Mouse (Mus musculus) lung, adult 2 months (tissue): ENCODE results near the gene Tmco5b. TPM values are rescaled to one million over a fixed set of nuclear protein-coding genes. Genes with fewer than 3 reads are reported as not detected.
A peak's percentile ranks its signal among the peaks of the same experiment; 100 is the strongest.

ENCODE experiments used
- DNase-seq: peaks from one replicate; pipeline ENCODE4 v3.0.0; 2022
- H3K4me1 ChIP-seq: fragments of 200-500 bp; 2 replicates; pipeline ENCODE4 v1.6.1; 2011; ENCODE audit warnings: low read length; ENCODE audit not compliant: control insufficient read depth, insufficient read depth
- H3K4me3 ChIP-seq: fragments of 200-500 bp; replicated peaks from 2 replicates; pipeline ENCODE3; 2011; ENCODE audit warnings: low read depth, mild to moderate bottlenecking, control low read depth, low read length; ENCODE audit errors: extremely low read depth
- CTCF ChIP-seq: fragments of 200-500 bp; IDR thresholded peaks from 2 replicates; pipeline ENCODE4 v1.5.1; 2011; ENCODE audit warnings: mild to moderate bottlenecking, low read length, control low read depth; ENCODE audit not compliant: insufficient read depth
- POLR2A ChIP-seq: fragments of 200-500 bp; IDR thresholded peaks from 2 replicates; pipeline ENCODE4 v1.6.1; 2011; ENCODE audit warnings: low read depth, mild to moderate bottlenecking, control low read depth, low read length, borderline replicate concordance; ENCODE audit errors: extremely low read depth
- WGBS: fragments of 180-500 bp; shearing (Covaris S2); methylation state at CpG from one replicate; pipeline ENCODE4 v1.1.7; 2018; 5-methylcytosine and 5-hydroxymethylcytosine counted together
- polyA plus RNA-seq: library from polyadenylated mRNA; depleted of rRNA; stranded (reverse); fragments of >200 nt; gene quantifications from 2 replicates; pipeline ENCODE4 v1.2.3, GENCODE M21; 2012; rRNA removed

The Tmco5b gene
- not detected in 2 replicates for polyA plus RNA-seq

DNA sequence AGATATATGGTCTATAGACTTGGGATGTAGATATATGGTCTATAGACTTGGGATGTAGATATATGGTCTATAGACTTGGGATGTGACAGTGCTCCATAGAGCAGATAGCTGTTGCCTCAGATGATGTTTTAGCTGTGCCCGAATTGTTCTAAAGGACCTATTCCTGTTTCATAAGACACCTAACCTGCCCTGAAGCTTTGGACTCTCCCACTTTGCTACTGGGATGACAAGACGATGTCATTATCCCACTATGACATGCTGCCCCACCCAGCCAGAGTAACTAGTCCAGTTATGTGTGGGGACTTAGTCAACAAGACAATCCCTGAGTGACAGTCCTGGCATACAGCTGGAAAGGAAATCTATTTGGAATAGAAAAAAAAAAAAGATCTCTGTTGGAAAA, at the start of gene Tmco5b:
Gene Tmco5b (plus strand): TSS at position 301 of the 400 bp plus-strand sequence.
- no peak for DNase-seq
- no peak for TF ChIP-seq POLR2A
- Histone ChIP-seq H3K4me1 (no peaks in the 10 kb centered on the region), H3K4me3 (no peak within 1 kb of the TSS)
- WGBS = 77% methylated on average over 2 of the region's 2 CpGs

DNA sequence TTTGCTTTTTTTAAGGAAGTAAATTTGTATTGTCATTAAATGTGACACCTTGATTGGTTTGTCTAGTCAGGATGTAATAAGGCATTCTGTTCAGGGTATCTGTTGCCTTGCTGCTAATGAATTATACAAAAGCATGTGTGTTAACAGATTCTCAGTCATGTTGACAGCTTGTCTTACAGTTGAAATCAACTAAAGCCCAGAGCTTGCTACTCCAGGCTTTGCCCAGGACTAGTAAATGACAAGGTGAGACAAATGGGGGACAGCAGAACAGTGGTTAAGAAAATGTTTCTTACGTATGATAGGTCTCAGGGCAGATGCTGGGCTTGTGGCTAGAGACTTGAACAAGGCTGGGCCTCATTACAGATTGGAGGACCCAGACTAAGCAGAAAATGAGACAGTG, 48.5 kb upstream of the Tmco5b start:
- no peak for TF ChIP-seq POLR2A
- no peak for TF ChIP-seq CTCF
- WGBS = 74% methylated on average over 1 of the region's 1 CpGs
- no peak for DNase-seq
- Histone ChIP-seq H3K4me1 (no peaks in the 10 kb centered on the region), H3K4me3 (no peak overlapping the region)

DNA sequence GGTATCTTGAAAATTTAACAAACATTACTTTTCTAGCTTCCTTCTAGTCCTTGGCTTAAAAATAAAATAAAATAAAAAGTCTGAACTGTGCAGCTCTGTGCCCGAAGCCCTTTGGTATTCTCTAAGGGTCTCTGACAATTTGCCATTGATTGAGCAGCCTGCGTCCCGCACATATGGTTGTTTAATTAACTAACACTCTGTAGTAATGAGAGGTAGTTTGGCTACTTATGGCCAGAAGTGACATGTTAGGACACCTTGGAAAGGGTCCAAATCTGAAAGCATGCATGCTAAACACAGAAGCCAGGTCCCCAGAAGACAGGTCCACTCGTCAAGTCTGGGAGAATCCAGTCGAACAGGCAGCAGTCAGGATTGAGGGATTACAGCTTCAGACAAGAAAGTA, 46.7 kb upstream of the Tmco5b start:
- Histone ChIP-seq H3K4me3 (no peak overlapping the region), H3K4me1 (no peaks in the 10 kb centered on the region)
- 54% methylated on average over 5 of the region's 5 CpGs for WGBS
- DNase-seq = no peak
- no peak for TF ChIP-seq CTCF
- no peak for TF ChIP-seq POLR2A

DNA sequence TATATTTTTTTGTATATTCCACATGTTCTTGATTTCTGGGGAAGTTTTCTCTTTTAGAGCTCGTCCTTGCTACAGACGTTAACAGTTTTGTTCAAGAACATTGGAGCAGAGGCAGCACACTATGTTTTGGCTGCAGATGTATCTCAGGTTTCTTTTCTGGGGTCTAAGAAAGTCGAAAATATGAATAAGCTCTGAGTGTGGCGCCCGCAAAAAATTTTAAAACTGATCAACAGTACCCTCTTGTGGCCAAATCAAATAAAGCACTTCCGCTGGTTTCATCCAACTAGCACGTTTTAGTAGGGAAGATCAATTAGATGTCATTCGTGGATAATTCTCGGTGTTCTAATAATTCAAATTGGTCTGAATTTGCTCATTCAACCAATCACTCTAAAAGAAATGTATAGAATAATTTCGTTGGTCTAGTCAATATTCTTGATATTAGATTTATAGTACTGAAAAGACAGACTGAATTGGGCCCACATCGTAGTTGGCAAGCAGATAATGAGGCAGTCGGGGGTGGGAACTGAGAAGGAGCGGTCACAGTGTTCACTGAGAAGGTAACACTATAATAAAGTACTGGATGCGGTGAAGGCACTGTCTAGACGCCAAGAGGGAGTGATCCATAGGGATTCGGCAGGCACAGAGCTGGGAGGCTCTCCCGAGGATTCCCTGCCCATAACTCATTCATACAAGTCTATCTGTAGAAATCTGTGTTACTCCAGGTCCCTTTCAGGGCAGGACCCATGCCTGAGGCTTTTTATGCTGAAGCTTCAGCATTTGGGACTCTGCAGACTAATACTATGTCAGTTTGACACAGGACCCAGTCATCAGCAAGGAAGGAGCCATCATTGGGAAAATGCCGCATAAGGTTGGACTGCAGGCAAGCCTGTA, 17.1 kb downstream of the Tmco5b start:
- no peaks in the 10 kb centered on the region for H3K4me1 ChIP-seq
- WGBS = 35% methylated on average over 18 of the region's 18 CpGs
- H3K4me3 ChIP-seq = no peak overlapping the region
- DNase-seq = no peak
- TF ChIP-seq POLR2A (no peak), CTCF (no peak)

DNA sequence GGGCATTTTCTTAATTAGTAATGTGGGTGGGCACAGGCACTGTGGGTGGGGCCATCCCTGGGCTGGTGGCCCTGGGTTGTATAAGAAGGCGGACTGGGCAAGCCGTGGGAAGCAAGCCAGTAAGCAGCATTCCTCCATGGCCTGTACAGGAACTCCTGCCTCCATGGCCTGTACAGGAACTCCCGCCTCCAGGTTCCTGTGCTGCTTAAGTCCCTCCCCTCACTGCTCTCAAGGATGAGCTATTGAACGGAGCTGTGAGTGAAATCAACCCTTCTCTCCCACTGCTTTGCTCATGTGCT, 17.7 kb downstream of the Tmco5b start:
- DNase-seq = no peak
- no peak for TF ChIP-seq POLR2A
- no peak for TF ChIP-seq CTCF
- no peaks in the 10 kb centered on the region for H3K4me1 ChIP-seq
- WGBS = 58% methylated on average over 4 of the region's 4 CpGs
- H3K4me3 ChIP-seq = no peak overlapping the region

DNA sequence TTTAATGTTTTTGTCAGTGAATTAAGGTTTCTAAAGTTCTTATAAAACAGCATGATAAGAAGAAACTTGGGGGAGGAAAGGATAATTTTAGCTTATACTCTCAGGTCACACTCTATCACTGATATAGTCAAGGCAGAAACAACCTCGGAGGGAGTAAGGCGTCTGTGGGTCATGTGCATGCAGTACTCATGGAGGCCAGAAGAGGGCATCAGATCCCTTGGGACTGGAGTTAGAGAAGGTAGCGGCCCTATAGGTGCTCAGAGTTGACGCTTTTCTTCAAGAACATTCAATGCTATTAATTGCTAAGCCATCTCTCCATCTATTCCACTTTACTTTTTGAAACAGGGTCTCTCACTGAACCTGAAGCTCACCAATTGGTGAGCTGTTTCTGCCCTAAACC, 19.8 kb downstream of the Tmco5b start:
- peak; percentile 52 for DNase-seq
- 10% methylated on average over 4 of the region's 4 CpGs for WGBS
- TF ChIP-seq CTCF = peak; percentile 77
- no peak for TF ChIP-seq POLR2A
- no peaks in the 10 kb centered on the region for H3K4me1 ChIP-seq
- H3K4me3 ChIP-seq = no peak overlapping the region

DNA sequence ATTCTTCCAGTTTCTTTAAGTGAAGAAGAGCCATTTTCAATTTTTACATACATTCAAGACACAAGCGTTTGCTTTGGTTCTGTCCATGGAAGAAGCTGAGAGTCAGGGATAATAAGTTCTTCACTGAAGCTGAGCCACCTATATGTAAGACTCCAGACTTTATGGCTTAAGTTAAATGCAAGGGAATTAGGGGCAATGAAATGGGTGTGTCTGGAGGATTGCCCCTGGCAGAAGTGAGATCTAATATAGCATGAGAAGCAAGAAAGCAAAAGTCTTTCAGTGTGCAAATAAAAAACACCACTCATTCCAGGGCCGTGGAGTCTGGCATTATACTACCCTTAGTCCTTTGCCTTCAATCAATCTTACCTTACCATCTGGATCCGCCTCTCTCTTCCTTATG, 25.7 kb downstream of the Tmco5b start:
- TF ChIP-seq CTCF = no peak
- no peak for DNase-seq

DNA sequence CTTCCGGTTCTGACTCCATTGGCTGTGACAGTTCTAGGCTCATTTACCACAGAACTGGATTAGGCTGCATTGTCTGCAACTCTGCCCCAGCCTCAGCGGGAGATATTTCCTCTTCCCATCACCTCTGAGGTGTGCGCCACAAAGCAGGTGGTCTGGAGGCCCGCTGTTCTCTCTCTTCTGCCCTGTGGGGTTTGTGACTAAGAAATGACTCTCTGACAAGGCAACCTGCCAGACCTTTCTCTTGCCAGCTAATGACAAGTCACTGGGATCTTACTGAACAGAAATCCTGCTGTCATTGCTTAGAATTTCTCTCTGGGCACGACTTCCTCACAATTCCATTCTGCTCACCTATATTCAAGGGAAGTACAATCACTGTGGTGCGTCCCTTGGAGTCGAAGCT, 37.5 kb downstream of the Tmco5b start:
- no peak for DNase-seq
- H3K4me1 ChIP-seq = 0 out of 2 replicates have a peak, but pooled peaks cover 2% of the 10 kb centered on the region
- H3K4me3 ChIP-seq = no peak overlapping the region
- WGBS = 38% methylated on average over 7 of the region's 7 CpGs
- TF ChIP-seq POLR2A (no peak), CTCF (no peak)

More for the DNA sequence above, 25.7 kb downstream of the Tmco5b start:
- WGBS = 68% methylated on average over 3 of the region's 3 CpGs
- H3K4me3 ChIP-seq = no peak overlapping the region
- H3K4me1 ChIP-seq = no peaks in the 10 kb centered on the region

DNA sequence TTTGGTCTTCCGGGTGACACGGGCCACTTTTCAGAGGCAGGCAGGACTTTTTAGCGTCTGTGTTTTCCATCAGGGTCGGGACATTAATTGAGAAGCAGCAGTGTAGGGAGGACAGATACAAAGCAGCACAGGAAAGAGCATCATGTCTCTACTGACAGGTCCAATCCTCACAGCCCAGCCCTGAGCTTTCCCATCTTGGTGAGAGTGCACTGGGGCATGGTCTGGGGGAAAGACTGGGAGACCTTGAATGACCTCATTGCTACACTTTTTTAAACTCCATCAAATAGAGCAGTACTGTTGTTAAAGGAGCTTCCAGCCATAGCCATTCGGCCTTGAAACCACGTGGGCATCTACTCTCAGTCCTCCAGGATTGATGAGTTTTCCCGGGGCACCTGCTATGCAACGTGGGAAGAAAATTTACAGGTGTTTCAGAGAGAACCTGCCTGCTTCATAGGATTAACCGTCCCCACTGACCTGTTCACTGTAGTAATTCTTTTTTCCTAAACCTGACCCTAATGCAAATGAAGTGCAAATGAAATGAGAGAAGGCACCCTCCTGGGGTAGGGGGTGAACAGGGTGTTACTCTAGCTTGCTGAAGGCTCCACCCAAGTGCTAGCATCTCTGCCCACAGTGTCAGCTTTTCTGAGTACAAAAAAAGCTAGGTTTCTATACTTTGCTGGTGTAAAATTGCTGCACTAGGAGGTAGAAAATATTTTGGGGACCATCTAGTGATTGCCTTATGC, 48.4 kb downstream of the Tmco5b start:
- Histone ChIP-seq H3K4me1 (no peaks in the 10 kb centered on the region), H3K4me3 (no peak overlapping the region)
- WGBS = 57% methylated on average over 9 of the region's 9 CpGs
- TF ChIP-seq CTCF (no peak), POLR2A (no peak)
- no peak for DNase-seq
